Mouse (Mus musculus) forebrain, embryonic 15.5 days (tissue): ENCODE data around the gene Als2cr12. TPM values are rescaled to one million over a fixed set of nuclear protein-coding genes. Genes with fewer than 3 reads are reported as not detected.

ENCODE experiments used
- ATAC-seq: fragments of 200-750 bp; cut with Nextera tagmentation; replicated peaks from 2 replicates; pipeline ENCODE4 v1.8.0; 2017; ENCODE audit warnings: mild to moderate bottlenecking, moderate TSS enrichment, moderate library complexity
- H3K27ac ChIP-seq: fragments of 300-500 bp; sonication (generic); replicated peaks from 2 replicates; pipeline ENCODE4 v1.5.1; 2015; ENCODE audit warnings: mild to moderate bottlenecking, inconsistent platforms
- H3K27me3 ChIP-seq: fragments of 300-500 bp; sonication (generic); 2 replicates; pipeline ENCODE4 v1.6.1; 2015; ENCODE audit warnings: inconsistent platforms
- H3K36me3 ChIP-seq: fragments of 300-500 bp; sonication (generic); 2 replicates; pipeline ENCODE4 v1.6.1; 2015; ENCODE audit warnings: mild to moderate bottlenecking, inconsistent platforms
- H3K4me1 ChIP-seq: fragments of 300-500 bp; sonication (generic); 2 replicates; pipeline ENCODE4 v1.6.1; 2015; ENCODE audit warnings: inconsistent platforms
- H3K4me2 ChIP-seq: fragments of 300-500 bp; sonication (generic); replicated peaks from 2 replicates; pipeline ENCODE4 v1.6.1; 2015; ENCODE audit warnings: mild to moderate bottlenecking, inconsistent platforms
- H3K4me3 ChIP-seq: fragments of 300-500 bp; sonication (generic); 2 replicates; pipeline ENCODE4 v1.5.1; 2015; ENCODE audit warnings: mild to moderate bottlenecking, inconsistent platforms
- H3K9ac ChIP-seq: fragments of 300-500 bp; sonication (generic); replicated peaks from 2 replicates; pipeline ENCODE4 v1.6.1; 2015; ENCODE audit warnings: mild to moderate bottlenecking, inconsistent platforms
- H3K9me3 ChIP-seq: fragments of 300-500 bp; sonication (generic); 2 replicates; pipeline ENCODE4 v1.6.1; 2016; ENCODE audit warnings: inconsistent platforms
- WGBS: fragments of 180-500 bp; shearing (Covaris S2); methylation state at CpG from one replicate; pipeline ENCODE4 v1.1.7; 2015; ENCODE audit warnings: mixed read lengths; 5-methylcytosine and 5-hydroxymethylcytosine counted together
- polyA plus RNA-seq: library from polyadenylated mRNA; unstranded; fragments of >200 nt; fragmentation: Nextera tagmentation; extraction: Ambion mirVana; gene quantifications from 2 replicates; pipeline ENCODE4 v1.2.1, GENCODE M21; 2015

Gene Als2cr12
- polyA plus RNA-seq, 1 experiment from 2014 or later, result not detected

- no peaks in the 10 kb centered on the region for H3K27me3 ChIP-seq
- no peak overlapping the region for H3K4me2 ChIP-seq
- peaks cover 4% of the 10 kb centered on the region; the same call in 1 of the 2 replicates for H3K4me1 ChIP-seq
- H3K9me3 ChIP-seq, result no peaks in the 10 kb centered on the region
- 80% methylated on average over 1 of the region's 1 CpGs for WGBS
- no peak overlapping the region for H3K27ac ChIP-seq
- no peak overlapping the region for H3K9ac ChIP-seq
- no peak overlapping the region for H3K4me3 ChIP-seq
- no peak for ATAC-seq
- H3K36me3 ChIP-seq, result no peaks in the 10 kb centered on the region
Observed at GRCm38 (mm10) chr1:58727019-58727746, 31.4 kb upstream of the Als2cr12 start.

GRCm38 (mm10) chr1:58725767-58726166 is 30.0 kb upstream of the Als2cr12 start:
- 93% methylated on average over 5 of the region's 5 CpGs for WGBS
- H3K27ac ChIP-seq, result no peak overlapping the region
- no peak overlapping the region for H3K4me2 ChIP-seq
- no peaks in the 10 kb centered on the region for H3K36me3 ChIP-seq
- H3K4me1 ChIP-seq, result peaks cover 4% of the 10 kb centered on the region; the same call in 1 of the 2 replicates
- no peaks in the 10 kb centered on the region for H3K9me3 ChIP-seq
- H3K27me3 ChIP-seq, result no peaks in the 10 kb centered on the region
- no peak overlapping the region for H3K9ac ChIP-seq
- no peak for ATAC-seq
- H3K4me3 ChIP-seq, result no peak overlapping the region

- no peaks in the 10 kb centered on the region for H3K9me3 ChIP-seq
- no peak for ATAC-seq
- no peak overlapping the region for H3K27ac ChIP-seq
- H3K4me3 ChIP-seq, result no peak overlapping the region
- no peaks in the 10 kb centered on the region for H3K27me3 ChIP-seq
- H3K4me1 ChIP-seq, result peaks cover 4% of the 10 kb centered on the region; the same call in 1 of the 2 replicates
- no peak overlapping the region for H3K9ac ChIP-seq
- no peaks in the 10 kb centered on the region for H3K36me3 ChIP-seq
- H3K4me2 ChIP-seq, result no peak overlapping the region
Observed at GRCm38 (mm10) chr1:58725095-58725494, 29.3 kb upstream of the Als2cr12 start.

GRCm38 (mm10) chr1:58724533-58724932 is 28.7 kb upstream of the Als2cr12 start:
- no peaks in the 10 kb centered on the region for H3K36me3 ChIP-seq
- no peaks in the 10 kb centered on the region for H3K27me3 ChIP-seq
- H3K4me2 ChIP-seq, result no peak overlapping the region
- H3K27ac ChIP-seq, result no peak overlapping the region
- WGBS, result 52% methylated on average over 6 of the region's 9 CpGs
- H3K9me3 ChIP-seq, result no peaks in the 10 kb centered on the region
- H3K4me3 ChIP-seq, result no peak overlapping the region
- H3K9ac ChIP-seq, result no peak overlapping the region
- ATAC-seq, result no peak
- peaks cover 4% of the 10 kb centered on the region; the same call in 1 of the 2 replicates for H3K4me1 ChIP-seq

- Histone ChIP-seq H3K27me3 (no peaks in the 10 kb centered on the region), H3K9me3 (no peaks in the 10 kb centered on the region), H3K27ac (no peak overlapping the region), H3K4me2 (no peak overlapping the region), H3K36me3 (no peaks in the 10 kb centered on the region), H3K9ac (no peak overlapping the region), H3K4me1 (peaks cover 4% of the 10 kb centered on the region; the same call in 1 of the 2 replicates), H3K4me3 (no peak overlapping the region)
- no peak for ATAC-seq
- WGBS, result 55% methylated on average over 7 of the region's 7 CpGs
Observed at GRCm38 (mm10) chr1:58723809-58724405, 28.1 kb upstream of the Als2cr12 start.

GRCm38 (mm10) chr1:58723062-58723808 is 27.4 kb upstream of the Als2cr12 start:
- H3K4me2 ChIP-seq, result no peak overlapping the region
- H3K4me1 ChIP-seq, result peaks cover 4% of the 10 kb centered on the region; the same call in 1 of the 2 replicates
- WGBS, result 70% methylated on average over 7 of the region's 7 CpGs
- H3K4me3 ChIP-seq, result no peak overlapping the region
- H3K9me3 ChIP-seq, result no peaks in the 10 kb centered on the region
- no peak for ATAC-seq
- H3K36me3 ChIP-seq, result no peaks in the 10 kb centered on the region
- no peaks in the 10 kb centered on the region for H3K27me3 ChIP-seq
- H3K9ac ChIP-seq, result no peak overlapping the region
- H3K27ac ChIP-seq, result no peak overlapping the region

- WGBS, result 93% methylated on average over 11 of the region's 11 CpGs
- ATAC-seq, result no peak
- no peak overlapping the region for H3K4me3 ChIP-seq
Observed at GRCm38 (mm10) chr1:58722115-58722938, 26.5 kb upstream of the Als2cr12 start.

GRCm38 (mm10) chr1:58720988-58721387 is 25.2 kb upstream of the Als2cr12 start:
- no peak overlapping the region for H3K4me2 ChIP-seq
- H3K36me3 ChIP-seq, result no peaks in the 10 kb centered on the region
- peaks cover 4% of the 10 kb centered on the region; the same call in 1 of the 2 replicates for H3K4me1 ChIP-seq
- H3K27me3 ChIP-seq, result no peaks in the 10 kb centered on the region
- H3K9ac ChIP-seq, result no peak overlapping the region
- no peak overlapping the region for H3K27ac ChIP-seq
- no peak for ATAC-seq
- no peak overlapping the region for H3K4me3 ChIP-seq
- WGBS, result 77% methylated on average over 4 of the region's 4 CpGs
- H3K9me3 ChIP-seq, result no peaks in the 10 kb centered on the region

More at GRCm38 (mm10) chr1:58722115-58722938, 26.5 kb upstream of the Als2cr12 start:
- Histone ChIP-seq H3K9me3 (no peaks in the 10 kb centered on the region), H3K9ac (no peak overlapping the region), H3K27me3 (no peaks in the 10 kb centered on the region), H3K4me2 (no peak overlapping the region), H3K27ac (no peak overlapping the region), H3K4me1 (peaks cover 4% of the 10 kb centered on the region; the same call in 1 of the 2 replicates), H3K36me3 (no peaks in the 10 kb centered on the region)

GRCm38 (mm10) chr1:58720090-58720489 is 24.3 kb upstream of the Als2cr12 start:
- H3K36me3 ChIP-seq, result no peaks in the 10 kb centered on the region
- 91% methylated on average over 8 of the region's 8 CpGs for WGBS
- H3K4me3 ChIP-seq, result no peak overlapping the region

GRCm38 (mm10) chr1:58719356-58719945 is 23.7 kb upstream of the Als2cr12 start:
- Histone ChIP-seq H3K9ac (no peak overlapping the region), H3K4me1 (peaks cover 4% of the 10 kb centered on the region; the same call in 1 of the 2 replicates), H3K36me3 (no peaks in the 10 kb centered on the region), H3K4me3 (no peak overlapping the region), H3K27me3 (no peaks in the 10 kb centered on the region), H3K4me2 (no peak overlapping the region), H3K9me3 (no peaks in the 10 kb centered on the region), H3K27ac (no peak overlapping the region)
- no peak for ATAC-seq
- WGBS, result 87% methylated on average over 7 of the region's 7 CpGs

More at GRCm38 (mm10) chr1:58720090-58720489, 24.3 kb upstream of the Als2cr12 start:
- no peak overlapping the region for H3K9ac ChIP-seq
- H3K27ac ChIP-seq, result no peak overlapping the region
- no peak for ATAC-seq
- peaks cover 4% of the 10 kb centered on the region; the same call in 1 of the 2 replicates for H3K4me1 ChIP-seq
- H3K9me3 ChIP-seq, result no peaks in the 10 kb centered on the region
- H3K27me3 ChIP-seq, result no peaks in the 10 kb centered on the region
- no peak overlapping the region for H3K4me2 ChIP-seq

- no peak overlapping the region for H3K9ac ChIP-seq
- H3K36me3 ChIP-seq, result no peaks in the 10 kb centered on the region
- H3K27ac ChIP-seq, result no peak overlapping the region
- no peaks in the 10 kb centered on the region; the same call in 1 of the 2 replicates for H3K4me1 ChIP-seq
- H3K4me2 ChIP-seq, result no peak overlapping the region
- H3K27me3 ChIP-seq, result no peaks in the 10 kb centered on the region
- no peak for ATAC-seq
- no peak overlapping the region for H3K4me3 ChIP-seq
- WGBS, result 92% methylated on average over 8 of the region's 8 CpGs
- no peaks in the 10 kb centered on the region for H3K9me3 ChIP-seq
Observed at GRCm38 (mm10) chr1:58717589-58718270, 21.9 kb upstream of the Als2cr12 start.
